Mouse (Mus musculus) heart, postnatal 25 days (tissue): ENCODE measurements around the gene Armh3. TPM values are rescaled to one million over a fixed set of nuclear protein-coding genes. Genes with fewer than 3 reads are reported as not detected.

Source experiments
- DNase-seq: peaks from one replicate; pipeline ENCODE4 v3.0.0; 2022; ENCODE audit warnings: low spot score
- intact Hi-C: fragments of 180-260 bp; cut with DNase I; formaldehyde crosslinking; loops from one replicate; pipeline ENCODE4 v1.15.1; 2025
- total RNA-seq, 2 experiments: library from RNA; stranded (reverse); gene quantifications; 2 replicates each; pipeline ENCODE4 v1.2.3; 2021

The Armh3 gene
- total RNA-seq, 2 experiments from 2014 or later: 14.8 to 16.0 TPM

GRCm38 (mm10) chr19:46036477-46037242 lies 38.4 kb upstream of the Armh3 start:
- intact Hi-C loops: loop anchor here (5.0 kb wide), 1 partner anchor 39 kb away; the partner anchor contains the start of gene Armh3
- DNase-seq: no peak

GRCm38 (mm10) chr19:46035971-46036370 lies 37.7 kb upstream of the Armh3 start:
- no peak for DNase-seq
- intact Hi-C loops: loop anchor here (5.0 kb wide), 1 partner anchor 39 kb away; the partner anchor contains the start of gene Armh3

DNA sequence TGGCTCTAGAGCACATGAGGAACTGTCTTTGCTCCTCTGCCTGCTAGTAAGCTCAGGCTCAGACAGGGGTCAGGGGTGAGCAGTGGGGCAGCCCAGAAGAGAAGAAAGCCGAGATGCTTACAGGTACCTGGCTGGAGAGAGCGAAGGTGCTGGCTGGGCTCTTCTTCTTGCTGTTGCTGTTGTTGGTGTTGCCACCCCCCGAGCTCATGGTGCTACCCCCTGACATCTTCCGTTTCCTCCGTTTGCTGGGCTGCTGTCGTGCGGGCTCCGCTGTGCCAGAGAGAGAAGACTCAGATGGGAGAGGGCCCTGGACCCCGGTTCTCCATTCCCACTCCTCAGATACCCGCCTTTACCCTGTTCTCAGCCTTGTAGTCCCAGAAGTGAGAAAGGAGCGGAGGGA lies 35.6 kb upstream of the Armh3 start:
- no peak for DNase-seq
- intact Hi-C loops: no loop called here

DNA sequence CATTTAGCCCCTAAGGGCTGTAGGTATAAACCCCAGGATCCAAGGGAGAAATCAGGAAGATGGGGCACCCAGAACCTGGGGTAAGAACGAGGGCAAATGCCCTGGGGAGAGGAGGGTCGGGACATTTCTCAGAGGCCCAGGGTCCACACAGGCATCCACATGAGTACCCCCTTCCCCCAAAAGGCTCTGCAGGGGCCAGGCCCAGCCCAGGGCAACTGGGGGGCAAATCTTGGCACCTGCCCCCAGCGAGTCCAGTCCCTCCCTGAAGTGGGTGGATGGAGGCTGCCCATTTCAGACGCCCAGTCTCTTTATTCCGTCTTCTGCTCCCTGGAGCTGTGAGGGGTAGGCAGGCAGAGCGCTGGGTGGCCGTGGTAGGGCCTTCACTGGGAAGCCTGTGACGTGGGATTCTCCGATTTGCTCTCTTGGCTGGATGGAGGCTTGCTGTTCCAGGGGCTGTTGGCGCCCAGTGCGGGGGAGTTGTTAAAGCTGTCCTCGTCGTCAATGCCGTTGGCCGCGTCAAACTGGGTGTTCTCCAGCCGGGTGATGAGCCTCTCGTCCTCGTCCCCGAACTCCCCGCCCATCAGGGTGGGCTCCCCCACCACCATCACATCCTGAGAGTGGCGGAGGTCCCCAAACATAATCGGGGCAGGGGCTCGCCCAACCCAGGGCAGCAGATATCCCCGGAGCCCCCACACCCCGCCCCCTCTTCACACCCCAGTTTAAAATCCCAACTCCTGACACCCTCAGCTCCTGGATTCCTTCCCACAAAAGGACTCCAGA lies 34.6 kb upstream of the Armh3 start:
- intact Hi-C loops: no loop called here
- no peak for DNase-seq

- DNase-seq: no peak
- intact Hi-C loops: no loop called here
Measured at GRCm38 (mm10) chr19:46031689-46032432, 33.6 kb upstream of the Armh3 start.

GRCm38 (mm10) chr19:46030196-46030983 lies 32.1 kb upstream of the Armh3 start:
- no peak for DNase-seq
- intact Hi-C loops: no loop called here

DNA sequence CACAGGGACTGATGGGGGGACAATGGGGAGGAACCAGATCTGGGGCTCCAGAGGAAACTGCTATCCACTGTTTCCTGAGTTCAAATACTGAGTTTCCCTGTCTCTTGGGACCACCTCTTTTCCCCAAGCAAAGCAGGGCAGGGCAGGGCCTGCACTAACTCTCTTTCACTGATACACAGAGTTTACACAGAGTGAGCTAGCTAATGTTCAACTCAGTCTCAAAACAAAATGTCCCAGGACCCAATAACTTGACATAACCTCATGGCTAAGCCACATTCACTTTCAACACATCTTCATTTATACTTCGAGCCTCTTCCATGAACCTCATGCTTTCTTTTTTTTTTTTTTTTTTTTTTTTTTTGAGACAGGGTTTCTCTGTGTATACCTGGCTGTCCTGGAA lies 31.4 kb upstream of the Armh3 start:
- intact Hi-C loops: no loop called here
- no peak for DNase-seq

DNA sequence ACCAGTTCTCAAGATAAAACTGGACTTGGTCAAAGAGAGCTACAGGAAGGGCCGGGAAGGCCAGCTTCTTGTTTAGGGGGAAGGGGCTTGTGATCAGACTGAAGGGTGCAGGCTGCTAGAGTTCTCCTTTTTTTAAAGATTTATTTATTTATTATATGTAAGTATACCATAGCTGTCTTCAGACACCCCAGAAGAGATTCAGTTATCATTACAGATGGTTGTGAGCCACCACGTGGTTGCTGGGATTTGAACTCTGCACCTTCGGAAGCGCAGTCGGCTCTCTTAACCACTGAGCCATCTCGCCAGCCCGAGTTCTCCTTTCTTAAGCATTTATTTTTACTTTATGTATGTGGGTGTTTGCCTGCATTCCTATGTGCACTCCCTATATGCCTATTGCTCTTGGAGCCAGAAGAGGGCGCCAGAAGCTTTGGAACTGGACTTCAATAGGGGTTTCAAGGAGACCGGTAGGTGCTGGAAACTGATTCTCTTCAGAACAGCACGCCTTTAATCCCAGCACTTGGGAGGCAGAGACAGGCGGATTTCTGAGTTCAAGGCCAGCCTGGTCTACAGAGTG lies 30.5 kb upstream of the Armh3 start:
- intact Hi-C loops: no loop called here
- no peak for DNase-seq

- DNase-seq: no peak
- intact Hi-C loops: no loop called here
Measured at GRCm38 (mm10) chr19:46026567-46026966, 28.3 kb upstream of the Armh3 start.

DNA sequence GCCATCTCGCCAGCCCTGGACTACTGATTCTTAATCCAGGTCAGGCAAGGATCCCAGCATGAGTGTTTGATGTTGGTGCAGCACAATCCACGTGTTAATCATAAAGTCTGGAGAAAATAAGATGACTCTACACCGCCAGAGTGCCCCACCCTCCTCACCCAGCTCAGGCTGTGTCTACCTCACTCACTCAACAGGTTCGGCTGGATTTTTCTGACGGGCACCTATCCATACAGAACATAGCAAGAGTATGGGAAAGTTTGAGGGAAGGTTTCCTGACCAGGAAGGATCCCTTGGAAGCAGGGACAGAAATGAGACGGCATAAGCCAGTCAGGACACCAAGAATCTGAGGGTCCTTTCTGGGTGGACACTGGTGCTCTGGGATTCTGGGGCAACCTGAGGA lies 26.7 kb upstream of the Armh3 start:
- intact Hi-C loops: no loop called here
- no peak for DNase-seq

- no peak for DNase-seq
- intact Hi-C loops: no loop called here
Measured at GRCm38 (mm10) chr19:46016023-46016422, 17.7 kb upstream of the Armh3 start.

GRCm38 (mm10) chr19:46014572-46015178 lies 16.4 kb upstream of the Armh3 start:
- intact Hi-C loops: loop anchor here (2.0 to 5.0 kb wide), 2 partner anchors 62 to 202 kb away; no protein-coding TSS in a partner anchor

DNA sequence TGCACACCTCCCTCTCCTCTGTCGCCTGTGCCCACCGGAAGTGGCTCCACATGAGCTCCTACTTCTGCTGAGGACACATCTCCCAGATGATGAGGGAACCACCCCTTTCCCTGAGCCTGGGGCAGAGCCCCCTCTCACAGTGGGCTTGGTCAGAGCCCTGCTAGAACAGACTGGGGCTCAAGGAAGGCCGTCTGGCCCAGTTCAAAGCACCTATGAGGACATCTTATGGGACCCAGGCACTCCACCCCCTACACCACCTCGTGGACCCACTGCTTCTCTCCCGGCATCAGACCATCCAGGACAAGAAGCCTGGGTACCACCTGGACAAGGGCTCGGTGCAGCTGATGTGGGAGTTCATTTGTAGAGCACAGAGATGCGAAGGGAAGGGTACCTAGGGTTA lies 7.4 kb upstream of the Armh3 start:
- DNase-seq: no peak
- intact Hi-C loops: no loop called here

More at GRCm38 (mm10) chr19:46014572-46015178, 16.4 kb upstream of the Armh3 start:
- DNase-seq: peak; percentile 74

GRCm38 (mm10) chr19:46004814-46005466 lies 6.7 kb upstream of the Armh3 start:
- DNase-seq: no peak
- intact Hi-C loops: no loop called here

DNA sequence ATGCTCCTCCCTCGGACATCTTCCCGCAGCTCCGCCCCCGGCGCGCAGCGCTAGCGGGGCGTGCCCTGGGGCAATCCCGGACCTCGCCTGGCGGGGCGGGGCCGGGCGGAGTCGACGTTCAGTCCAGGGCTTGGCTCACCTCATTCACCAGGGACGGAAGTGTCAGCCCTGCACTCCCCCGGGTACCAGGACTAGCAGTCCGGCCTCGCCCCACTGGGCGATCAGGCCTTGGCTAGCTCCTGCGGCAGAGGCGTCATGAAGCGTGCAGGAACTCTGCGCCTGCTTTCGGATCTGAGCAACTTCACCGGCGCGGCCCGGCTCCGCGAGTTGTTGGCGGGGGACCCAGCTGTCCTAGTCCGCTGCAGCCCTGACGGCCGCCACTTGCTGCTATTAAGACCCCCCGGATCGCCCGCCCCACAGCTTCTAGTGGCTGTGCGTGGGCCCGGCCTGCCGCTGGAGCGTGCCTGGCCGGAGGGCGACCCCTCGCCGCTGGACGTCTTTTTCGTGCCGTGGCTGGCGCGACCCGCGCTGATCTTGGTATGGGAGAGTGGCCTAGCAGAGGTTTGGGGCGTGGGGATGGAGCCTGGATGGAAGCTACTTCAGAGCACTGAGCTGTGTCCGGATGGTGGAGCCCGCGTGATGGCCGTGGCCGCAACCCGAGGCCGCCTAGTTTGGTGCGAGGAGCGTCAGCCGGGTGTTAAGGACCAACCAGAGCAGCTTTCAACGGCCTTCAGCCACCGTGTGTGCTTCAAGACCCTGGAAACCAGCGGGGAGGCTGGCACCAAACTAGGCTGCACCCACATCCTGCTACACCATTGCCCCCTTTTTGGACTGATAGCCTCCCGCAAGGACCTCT lies 5.3 kb upstream of the Armh3 start, which contains the start of gene Hps6:
Gene Hps6 (plus strand): TSS at position 138 of the 856 bp plus-strand sequence.
- intact Hi-C loops: no loop called here
- peak; percentile 88 for DNase-seq

- intact Hi-C loops: no loop called here
- DNase-seq: no peak
Measured at GRCm38 (mm10) chr19:46002279-46002678, 4.0 kb upstream of the Armh3 start.

- intact Hi-C loops: loop anchor here (5.0 kb wide), 1 partner anchor 38 kb away; no protein-coding TSS in a partner anchor
- DNase-seq: no peak
Measured at GRCm38 (mm10) chr19:45999378-45999777, 1.1 kb upstream of the Armh3 start.
